Mouse (Mus musculus): ENCODE measurements around the gene Ifnk.
A peak's percentile ranks its signal among the peaks of the same experiment; 100 is the strongest.

The Ifnk gene

DNA sequence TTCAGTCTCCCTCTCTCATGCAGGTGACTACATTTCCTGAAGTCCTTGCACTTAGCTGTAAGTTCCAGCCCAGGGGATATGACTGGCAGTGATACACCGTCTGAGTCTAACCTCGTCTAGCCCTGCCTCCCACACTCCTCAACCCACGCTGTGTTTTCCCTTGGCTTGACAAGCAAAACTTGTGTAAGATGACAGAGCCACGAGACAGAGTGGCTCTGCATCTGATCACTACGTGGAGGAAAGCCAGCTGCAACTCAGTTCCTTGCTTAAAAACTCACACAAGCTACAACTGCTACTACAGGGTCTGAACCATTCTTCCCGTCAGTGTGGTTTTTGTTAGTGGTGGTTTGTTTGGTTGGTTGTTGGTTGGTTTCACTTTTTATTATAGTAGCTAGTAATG, 11.5 kb upstream of the Ifnk start:
- no peak for DNase-seq

DNA sequence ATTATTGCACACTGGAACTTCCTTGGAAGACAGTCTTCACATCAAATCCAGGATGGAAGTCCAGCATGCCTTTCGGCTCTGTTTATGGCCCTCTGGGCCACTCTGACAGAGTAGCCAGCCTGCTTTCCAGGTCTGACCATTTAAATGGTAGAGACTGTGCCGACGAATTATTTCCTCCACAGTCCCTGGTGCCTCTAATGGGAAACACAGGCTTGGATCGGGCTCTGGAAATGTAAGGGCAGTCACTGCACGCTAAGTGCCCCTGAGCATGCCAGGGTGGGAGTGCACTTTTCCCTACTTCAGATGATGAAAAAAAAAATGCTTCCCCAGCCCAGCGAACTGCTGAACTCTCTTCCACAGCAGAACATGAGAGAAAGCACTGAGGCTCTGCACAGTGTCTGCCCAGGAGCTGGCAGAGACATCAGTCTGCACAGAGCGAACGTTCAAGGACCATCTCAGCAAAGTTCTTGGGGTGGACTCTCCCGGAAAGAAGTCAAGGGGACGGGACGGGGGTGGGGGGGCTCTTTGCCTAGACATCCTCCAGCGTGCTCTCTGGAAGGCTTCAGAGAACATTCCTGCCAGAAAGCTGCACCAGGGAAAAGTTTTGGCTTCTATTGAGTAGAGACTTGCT, 8.3 kb upstream of the Ifnk start:
- DNase-seq = no peak

DNA sequence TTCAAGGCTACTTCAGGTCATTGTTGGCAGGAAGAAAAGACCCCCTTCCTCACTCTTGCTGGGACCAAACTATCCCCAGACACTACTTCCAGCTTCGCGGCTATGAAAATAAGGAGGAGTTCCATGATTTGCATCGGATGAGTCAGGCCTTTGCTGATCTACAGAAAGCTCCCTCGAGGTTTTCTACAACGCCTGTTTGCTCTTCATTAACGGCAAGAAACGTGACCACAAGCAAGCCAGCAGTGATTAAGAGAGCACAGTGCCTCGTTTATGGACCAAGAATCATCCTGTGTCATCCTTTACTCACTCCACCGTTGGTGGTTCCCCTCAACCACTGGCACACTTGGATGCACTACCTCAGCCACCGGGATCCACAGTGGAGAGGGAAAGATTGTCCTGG, 6.1 kb upstream of the Ifnk start:
- no peak for DNase-seq

DNA sequence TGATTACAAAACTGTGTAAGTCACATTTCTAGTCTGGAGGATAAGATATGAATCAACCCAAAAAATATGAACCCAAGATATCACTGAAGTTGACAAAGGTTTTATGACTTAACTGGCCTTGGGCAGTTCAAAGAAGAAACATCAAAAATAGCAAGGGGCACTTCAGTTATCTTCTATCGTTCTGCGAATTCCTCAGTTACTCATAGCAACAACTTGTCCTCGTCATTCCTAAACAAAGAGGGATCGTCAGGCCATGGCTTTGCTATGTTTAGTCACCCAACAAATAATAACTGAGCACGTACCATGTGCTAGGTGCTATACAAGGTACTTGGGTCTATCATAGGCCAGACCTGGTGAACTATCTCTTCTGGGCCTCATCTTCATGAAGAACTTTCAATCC, 5.3 kb upstream of the Ifnk start:
- no peak for DNase-seq

DNA sequence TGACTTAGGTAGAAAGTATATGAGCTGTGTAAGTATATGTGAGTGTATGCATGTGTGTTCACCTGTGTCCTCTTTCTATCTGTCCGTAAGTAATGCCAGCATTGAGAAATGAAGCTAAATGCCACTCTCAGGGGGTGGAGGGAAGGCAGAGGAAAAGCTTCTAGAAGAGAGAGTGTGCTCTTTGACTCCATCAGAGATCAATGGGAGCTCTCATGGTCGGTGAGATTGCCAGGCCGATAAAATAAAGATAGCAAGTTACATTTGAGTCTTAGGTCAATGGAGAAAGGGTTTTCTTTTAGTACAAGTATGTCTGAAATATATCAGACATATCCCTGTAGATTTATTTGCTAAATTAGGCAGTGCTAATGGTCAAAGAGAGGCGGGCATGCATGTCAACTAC, 3.5 kb upstream of the Ifnk start:
- no peak for DNase-seq

DNA sequence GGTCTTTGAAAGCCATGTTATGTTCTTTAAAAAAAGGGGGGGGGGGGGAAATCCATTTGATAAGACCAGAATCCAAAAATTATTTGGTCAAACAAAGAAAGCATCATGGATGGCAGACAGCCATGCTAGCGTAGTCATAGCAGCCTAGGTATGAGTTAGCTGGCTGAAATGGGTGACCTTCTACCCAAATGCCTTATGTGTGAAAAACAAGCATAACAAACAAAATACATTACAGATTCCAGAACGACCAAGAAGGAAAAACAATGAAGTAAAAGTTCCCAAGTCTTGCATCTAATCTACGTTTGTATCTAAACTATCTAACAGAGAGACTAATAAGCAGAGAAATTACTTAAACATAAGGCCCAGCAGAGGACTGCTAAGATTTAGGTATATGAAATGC, 1.1 kb upstream of the Ifnk start:
- no peak for DNase-seq

DNA sequence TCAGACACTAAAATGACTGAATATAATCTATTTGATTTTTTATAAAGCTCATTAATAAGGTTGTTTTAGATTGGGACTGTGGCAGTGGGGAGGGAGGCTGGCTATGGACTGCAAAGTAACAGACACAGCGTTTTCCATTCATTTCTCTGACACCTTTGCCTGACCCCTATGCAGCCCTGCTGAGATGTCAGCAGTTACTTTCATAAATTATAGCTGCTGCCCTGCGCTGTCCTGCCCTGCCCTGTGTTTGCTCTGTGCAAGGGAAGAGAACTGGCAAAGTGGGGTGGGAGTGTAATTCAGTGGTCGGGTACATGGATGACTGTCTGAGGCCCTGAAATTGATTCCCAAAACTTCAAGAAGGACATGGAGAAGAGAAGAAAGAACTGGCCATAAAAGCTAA, 2.2 kb downstream of the Ifnk start:
- DNase-seq = peak; percentile 30

DNA sequence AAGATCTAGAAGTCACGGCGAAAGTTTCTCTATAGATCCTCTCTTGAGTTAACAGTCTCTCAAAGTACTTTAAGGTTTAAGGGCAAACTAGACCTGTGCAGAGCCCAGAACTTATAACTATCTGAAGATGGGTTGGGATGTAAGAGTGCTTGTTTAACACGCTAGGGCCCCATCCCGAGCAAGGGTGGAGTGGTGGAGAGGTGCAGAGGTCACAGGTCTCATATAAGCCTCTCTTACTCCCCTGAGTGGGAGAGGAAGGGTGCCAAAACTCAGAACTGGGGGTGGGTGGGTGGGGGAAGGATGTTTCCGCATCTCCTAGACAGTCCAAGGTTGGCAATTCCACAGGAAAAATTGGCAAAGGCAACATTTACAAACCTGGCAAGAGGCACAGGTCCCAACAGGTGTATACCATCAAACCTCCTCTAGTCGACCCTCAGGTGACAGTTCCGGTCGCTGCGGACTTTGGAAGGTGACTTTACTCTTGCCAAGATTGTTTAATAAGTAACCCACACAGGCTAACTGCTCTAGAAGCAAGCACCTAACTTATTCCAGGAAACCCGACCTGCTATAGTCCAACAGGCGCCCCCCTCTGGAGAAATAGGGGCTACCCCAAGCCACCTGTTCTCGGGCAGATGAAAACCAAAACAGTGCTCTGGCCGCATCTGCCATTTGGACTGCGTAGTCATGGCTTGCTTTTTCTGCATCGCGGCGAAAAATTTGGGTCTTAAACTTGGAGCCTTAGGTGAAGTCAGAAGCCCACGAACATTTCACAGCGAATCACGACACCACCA, 3.5 kb downstream of the Ifnk start:
- DNase-seq = peak; percentile 95

DNA sequence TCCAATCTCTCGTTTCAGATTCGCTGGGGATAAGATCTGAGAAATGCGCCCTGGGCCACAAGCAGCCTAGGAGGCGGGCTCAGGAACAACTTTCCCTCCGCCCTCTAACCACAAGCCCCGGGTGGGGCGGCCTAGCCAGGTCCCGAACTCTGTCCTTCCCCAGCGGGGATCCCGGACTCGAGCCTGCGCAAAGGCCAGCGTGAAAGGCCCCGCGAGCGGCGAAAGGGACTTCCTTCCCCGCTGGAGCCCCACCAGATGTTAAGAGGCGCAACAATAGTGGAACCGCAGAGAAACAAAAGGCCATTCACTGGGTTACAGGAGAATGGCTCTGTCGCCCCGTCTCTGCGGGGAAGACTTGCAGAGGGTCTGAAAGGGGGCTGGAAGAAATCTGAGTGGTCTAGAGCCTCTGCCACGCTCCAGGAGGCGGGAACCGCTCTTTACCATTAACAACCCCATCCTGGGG, 4.3 kb downstream of the Ifnk start:
- DNase-seq = peak; percentile 86

DNA sequence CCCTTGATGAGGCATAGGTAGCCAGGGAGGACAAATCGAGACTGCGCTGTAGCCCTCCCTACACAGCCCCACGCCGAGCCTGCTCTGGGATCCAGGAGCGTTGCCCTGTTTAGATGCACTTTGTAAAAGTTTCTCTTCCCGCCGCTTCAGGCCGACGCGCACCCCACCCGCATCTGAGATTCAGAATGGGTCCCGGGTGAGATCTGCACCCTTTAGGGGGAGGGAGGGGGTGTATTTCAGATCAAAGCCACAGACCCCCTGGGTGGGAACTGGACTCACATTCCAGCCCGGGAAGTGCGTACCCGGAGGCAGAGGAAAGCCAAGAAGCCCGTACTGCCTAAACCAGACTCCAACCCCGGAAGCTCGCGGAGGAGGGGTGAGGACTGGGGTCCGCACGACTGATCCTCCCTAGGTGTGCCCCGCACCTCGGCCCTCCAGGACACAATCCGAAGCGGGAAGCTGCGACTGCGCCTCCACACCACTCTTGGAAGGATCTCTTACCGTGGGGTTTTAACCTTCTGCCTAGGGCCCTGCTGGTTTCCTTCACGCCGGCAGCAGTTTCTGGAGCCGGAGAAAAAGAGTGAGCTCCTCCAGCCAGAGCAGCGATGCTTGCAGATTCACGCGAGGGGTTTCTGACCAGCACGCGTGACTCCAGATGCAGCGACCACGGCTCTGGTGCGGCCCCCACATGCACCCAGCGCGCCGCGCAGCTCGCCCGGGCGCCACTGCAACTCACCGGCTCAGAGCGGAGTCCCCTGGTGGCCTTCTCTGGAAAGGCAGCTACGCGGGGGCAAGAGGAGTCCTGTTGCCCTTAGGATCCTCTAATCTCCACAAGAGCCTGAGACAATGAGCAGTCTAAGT, 5.1 kb downstream of the Ifnk start, which contains the start of gene Mob3b:
Gene Mob3b, minus strand, starts transcription at position 734 of the 861 bp plus-strand sequence.
- peak; percentile 87 for DNase-seq

DNA sequence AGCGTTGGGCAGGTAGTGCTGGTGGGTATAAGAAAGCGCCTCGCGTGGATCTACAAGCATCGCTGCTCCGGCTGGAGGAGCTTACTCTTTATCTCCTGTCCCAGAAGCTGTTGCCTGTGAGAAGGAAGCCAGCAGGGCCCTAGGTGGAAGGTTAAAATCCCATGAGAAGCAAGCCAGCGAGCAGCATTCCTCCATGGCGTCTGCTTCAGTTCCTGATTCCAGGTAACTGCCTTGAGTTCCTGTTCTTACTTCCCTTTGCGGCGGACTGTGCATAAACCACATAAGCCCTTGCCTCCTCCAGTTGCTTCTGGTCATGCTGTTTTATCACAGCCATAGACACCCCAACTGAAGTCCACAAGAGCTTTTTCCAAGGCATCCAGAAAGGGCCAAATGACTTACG, 6.0 kb downstream of the Ifnk start:
- no peak for DNase-seq

DNA sequence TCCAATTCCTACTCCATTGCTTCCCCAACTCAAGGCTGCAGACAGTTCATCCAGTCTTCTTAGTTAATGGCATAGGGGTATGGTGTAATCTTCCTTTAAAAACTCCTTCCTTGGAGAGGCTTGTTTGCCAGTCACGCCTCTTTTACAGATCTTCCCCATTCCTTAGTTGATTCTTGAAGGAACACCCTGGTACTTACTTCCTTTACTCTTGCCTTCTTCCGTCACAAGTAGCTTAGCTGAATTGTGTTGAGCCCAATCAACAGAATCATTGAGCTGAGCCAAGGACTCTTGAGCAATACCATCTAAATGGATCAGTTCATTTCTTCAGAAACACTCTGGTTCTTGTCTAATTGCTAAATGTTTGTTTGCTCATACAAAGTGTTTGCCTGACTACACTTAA, 13.4 kb downstream of the Ifnk start:
- DNase-seq = no peak

DNA sequence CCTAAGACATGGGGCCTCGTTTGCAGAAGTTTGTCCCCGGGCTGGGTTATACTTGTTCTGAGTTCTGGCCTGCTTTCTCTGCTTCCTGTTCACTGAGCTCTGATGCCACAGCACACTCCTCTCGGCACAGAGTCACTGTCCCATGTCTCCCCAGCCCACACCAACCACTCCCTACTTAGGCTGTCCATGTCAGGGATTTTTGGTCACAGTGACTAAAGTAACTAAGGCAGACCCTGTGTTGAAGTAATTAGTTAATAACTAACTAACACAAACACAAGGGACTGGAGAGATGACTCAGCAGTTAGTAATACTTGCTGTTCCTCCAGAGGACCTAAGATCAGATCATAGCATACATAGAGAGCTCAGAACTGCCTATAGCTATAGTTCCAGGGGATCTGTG, 14.1 kb downstream of the Ifnk start:
- no peak for DNase-seq

DNA sequence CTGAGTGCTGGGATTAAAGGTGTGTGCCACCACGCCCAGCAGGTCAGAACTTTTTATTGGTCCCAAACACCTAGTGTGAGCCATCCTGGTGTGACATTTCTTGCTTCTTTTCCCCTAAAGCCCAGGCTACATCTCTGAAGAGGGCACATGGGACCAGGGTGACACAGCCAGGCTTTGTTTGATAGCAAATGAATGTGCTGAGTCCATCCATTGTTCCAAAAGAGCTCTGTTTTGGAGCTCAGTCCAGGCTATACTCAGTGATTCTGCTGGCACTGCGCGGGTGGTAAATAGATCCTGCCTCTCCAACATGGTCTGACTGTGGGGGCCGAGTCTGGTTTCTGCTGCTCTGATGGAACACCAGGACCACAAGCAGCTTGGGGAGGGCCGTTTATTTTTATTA, 16.0 kb downstream of the Ifnk start:
- DNase-seq = no peak

DNA sequence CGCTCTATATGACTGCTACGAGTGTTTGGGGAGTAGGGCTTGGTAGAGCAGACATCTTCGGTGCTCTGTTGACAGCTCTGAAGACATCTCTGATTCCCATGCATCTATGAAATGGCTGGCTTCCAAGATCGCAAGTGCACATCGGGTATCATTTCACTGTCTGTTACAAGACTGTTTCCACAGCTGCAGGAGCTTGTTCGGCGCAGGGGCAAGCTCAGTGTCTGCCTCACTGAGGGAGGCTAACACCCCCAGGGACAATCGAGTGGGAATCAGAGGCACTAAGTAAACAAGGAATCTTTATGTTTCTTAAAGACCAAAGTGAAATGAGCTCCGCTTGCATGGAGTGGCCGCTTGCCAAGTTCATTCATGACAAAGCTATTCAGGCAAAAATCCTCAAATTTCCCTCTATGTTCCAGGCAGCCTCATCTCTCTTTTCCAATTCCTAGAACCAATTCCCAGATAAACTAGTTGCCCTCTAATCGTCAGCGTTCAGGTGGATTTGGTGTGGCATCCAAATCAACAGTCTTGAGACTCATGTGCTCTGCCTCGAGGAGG, 17.8 kb downstream of the Ifnk start:
- DNase-seq = no peak

DNA sequence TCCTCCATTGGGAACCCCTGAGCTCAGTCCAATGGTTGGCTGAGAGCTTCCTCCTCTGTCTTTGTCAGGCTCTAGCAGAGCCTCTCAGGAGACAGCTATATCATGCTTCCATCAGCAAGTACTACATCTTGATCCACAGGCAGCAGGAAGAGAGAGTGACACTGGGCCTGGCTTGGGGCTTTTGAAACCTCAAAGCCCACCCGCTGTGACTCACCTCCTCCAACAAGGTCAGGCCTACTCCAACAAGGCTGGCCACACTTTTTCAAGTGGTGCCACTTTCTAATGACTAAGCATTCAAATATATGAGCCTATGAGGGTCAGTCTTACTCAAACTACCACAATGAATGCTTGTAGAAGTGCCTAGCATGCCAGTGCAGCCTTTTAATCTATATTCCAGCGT, 20.6 kb downstream of the Ifnk start:
- no peak for DNase-seq

DNA sequence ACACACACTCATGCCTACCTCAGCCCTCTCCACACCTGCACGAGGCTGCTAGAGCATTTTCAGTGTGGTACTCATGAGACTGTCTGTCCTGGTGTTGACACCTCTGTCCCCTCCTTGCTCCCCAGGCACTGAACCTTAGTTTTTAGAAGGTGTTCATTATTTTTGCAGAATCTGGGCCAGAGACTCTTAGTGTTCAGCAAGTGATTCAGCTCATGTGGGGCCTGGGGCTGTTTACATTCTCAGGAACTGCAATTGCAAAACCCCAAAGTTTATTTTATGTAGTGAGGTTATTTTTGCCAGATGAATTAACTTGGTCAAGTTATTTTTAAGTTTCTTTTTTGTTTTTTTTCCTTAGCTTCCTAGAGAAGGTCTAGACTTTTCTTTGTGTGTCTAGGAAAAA, 21.7 kb downstream of the Ifnk start:
- DNase-seq = no peak

DNA sequence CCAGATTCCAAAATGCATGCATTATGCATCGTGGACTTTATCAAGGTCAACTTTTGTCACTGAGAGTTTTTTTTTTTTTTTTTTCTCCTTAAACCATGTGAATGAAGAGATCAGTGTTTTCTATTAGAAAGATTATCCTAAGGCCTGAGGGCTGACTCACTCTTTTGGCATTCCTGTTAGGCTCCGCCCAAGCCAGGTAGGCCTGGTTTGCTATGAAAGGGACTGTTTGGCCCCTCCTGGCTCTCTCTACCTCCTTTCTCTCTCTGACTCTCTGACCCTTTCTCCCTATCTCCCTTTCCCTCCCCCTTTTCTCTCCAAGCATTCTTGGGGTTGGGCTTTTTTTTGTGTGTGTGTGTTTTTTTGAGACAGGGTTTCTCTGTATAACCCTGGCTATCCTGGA, 23.7 kb downstream of the Ifnk start:
- no peak for DNase-seq

DNA sequence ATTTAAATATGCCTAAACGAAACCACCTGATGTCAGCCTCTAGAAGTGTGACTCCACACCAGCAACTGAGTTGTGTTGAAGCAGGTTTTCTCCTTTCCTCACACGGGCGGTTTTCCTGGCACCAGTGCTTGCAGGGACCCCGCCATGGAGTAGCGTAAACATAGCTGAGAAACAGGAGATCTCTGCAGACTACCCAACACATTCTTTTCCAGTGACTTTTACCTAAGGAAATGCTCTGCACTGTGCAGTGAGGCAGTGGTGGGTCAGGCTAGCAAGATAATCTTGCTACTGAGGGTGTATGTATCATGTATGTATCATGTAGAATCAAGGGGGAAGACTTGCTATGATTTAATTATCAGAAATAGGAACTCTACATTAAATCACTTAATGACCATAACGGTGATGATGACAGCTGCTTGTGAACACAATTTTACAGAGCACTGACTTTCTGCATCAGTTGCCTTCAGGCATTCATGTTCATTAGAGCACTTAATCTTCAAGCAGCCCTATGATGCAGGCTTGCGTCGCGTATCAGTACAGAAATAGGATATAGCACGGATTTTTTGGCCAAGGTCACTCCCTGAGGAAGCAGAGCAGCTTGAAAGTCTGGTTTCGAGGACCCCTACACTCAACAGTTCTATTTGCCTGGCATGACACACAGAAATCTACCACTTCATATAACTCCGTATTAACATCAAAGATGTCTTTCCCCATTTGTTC, 26.2 kb downstream of the Ifnk start:
- no peak for DNase-seq

DNA sequence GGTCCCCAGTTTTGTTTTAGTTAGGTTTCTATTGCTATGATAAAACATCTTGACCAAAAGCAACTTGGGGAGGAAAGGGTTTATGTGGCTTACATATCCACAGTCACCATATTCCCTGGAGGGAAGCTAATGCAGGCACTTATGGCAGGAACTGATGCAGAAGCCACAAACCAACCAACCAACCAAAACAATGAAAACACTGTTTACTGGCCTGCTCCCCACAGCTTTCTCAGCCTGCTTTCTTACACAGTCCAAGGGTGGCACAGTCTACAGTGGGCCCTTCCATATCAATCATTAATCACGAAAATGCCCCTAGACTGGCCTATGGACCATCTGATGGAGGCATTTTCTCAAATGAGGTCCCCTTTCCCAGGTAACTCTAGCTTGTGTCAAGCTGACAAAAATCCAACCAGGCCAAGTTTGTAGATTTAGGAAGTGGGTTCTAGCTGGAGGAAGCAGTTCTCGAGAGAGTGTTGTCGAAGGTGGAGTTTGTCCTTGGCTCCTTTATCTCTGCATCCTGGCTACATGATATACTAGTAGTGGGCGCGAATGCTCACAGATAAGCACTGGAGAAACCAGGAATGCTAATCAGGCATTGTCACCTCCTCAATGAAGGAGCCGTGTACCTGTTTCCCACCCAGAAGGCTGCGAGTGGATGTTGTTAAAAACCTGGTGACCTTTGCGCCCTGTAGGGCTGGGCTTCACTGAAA, 35.9 kb downstream of the Ifnk start:
- DNase-seq = no peak

DNA sequence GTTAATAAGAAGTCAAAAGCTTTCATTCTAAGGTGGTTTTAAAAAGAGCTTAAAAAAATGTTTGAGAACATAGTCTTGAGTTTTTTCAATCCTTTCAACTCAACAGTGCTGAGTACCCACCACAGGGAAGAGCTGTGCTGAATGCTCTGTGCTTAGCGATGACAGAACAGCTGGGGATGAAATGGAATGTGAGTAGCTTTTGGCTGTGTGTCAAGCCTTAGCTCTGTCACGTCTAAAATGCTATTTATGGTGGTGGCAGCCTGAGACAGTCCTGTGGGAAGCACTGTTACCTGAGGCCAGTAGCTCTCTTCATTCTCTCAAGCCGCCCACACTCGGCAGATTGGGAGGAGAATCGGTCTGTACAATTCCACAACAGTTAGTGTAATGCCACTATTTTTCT, 37.9 kb downstream of the Ifnk start:
- DNase-seq = no peak

DNA sequence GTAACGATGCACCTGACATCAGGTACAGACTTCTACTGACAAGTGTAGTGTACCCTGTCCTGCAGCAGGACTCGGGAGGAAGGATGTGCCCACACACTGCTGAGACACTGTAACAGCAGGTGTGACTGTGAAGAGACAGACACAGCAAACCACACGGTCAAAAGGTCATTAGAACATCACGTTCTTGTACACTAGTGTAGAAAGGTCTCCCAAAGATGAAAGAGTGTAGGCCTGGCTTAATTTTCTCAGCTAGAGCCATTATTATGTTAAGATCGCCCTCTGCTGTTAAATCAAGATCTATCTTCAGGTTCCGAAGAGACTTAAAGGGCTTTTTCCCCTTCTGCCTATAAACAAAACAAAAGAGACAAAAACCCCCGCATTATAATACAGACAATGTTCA, 40.9 kb downstream of the Ifnk start:
- no peak for DNase-seq
